Mouse (Mus musculus): ENCODE data around the gene Hoxa2.

DNA sequence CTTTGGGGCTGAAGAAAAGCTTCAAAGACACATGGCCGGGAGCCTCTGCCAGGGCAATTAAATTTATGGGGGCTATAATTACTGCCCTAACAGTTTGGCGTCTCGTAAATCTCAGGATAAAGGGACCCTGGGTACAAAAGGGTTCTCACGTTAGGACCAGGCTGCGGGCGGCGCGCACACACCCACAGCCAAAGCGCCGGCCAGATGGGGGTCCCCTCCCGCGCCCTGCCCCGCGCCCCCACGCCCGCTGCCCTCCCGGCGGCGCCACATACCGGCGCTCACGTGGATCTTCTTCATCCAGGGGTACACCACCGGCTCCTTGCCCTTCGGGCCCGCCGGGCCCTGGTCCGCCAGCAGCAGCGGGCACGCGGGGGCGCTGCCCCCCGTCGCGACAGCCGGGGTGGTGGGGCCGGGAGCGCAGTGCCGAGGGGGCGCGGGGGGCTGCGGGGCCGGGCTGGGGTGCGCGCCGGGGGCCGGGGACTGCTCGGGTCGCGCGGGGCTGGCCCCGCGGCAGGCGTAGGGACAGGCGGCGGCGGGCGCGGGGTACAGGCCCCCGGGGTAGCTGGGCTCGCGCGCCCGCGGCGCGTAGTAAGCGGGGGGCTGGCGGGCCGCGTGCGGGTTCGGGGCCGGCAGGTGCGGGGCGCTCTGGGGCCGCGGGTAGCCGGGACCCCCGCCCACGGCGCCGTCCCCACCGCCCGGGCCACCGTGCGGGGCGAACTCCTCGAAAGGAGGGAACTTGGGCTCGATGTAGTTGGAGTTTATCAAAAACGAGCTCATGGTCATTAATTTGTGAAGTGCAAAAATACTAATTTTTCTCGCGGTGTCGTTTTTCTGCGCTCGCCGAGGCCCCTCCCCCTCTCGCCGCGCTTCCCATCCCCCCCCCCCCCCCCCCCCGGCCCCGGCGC, 26.5 kb upstream of the Hoxa2 start, which contains the start of gene Hoxa4:
- TF ChIP-seq CTCF (IDR thresholded peaks at IDR 0.05; ENCODE audit: low read depth, low read length), result no peak
- no peak for TF ChIP-seq POLR2A (IDR thresholded peaks at IDR 0.05; ENCODE audit: borderline replicate concordance, low read depth, low read length)

Measured in bone marrow macrophage, adult 2 months (primary cell).